Mouse (Mus musculus) C2C12 (cell line): ENCODE results near the gene Sult6b2. TPM values are rescaled to one million over a fixed set of nuclear protein-coding genes. Genes with fewer than 3 reads are reported as not detected.

Source experiments
- H3K27me3 ChIP-seq: one replicate; pipeline ENCODE4 v1.6.1; 2011; ENCODE audit not compliant: control insufficient read depth, insufficient read depth, insufficient read length
- H3K36me3 ChIP-seq: one replicate; pipeline ENCODE4 v1.6.1; 2011; ENCODE audit not compliant: control insufficient read depth, insufficient read depth
- H3K4me3 ChIP-seq: one replicate; pipeline ENCODE4 v1.5.1; 2011; ENCODE audit warnings: mild to moderate bottlenecking, control low read depth; ENCODE audit not compliant: poor library complexity, insufficient read depth, severe bottlenecking
- H3K79me2 ChIP-seq: one replicate; pipeline ENCODE4 v1.6.1; 2011; ENCODE audit not compliant: control insufficient read depth, insufficient read depth
- H3K79me3 ChIP-seq: one replicate; pipeline ENCODE4 v1.6.1; 2011; ENCODE audit warnings: low read depth, control low read depth
- H3ac ChIP-seq: one replicate; pipeline ENCODE3; 2011; ENCODE audit warnings: low read depth; ENCODE audit not compliant: control insufficient read depth, insufficient read length
- CEBPB ChIP-seq: IDR thresholded peaks from one replicate; pipeline ENCODE4 v1.6.1; 2011; ENCODE audit warnings: low read depth, mild to moderate bottlenecking, control low read depth, moderate library complexity
- CTCF ChIP-seq: IDR thresholded peaks from one replicate; pipeline ENCODE4 v1.5.1; 2011; ENCODE audit not compliant: control insufficient read depth, insufficient read depth, insufficient read length
- FOSL1 ChIP-seq: IDR thresholded peaks from one replicate; pipeline ENCODE4 v1.8.0; 2011; ENCODE audit warnings: mild to moderate bottlenecking, low read length; ENCODE audit not compliant: poor library complexity, insufficient read depth, severe bottlenecking
- MAX ChIP-seq: IDR thresholded peaks from one replicate; pipeline ENCODE4 v1.6.1; 2011; ENCODE audit warnings: mild to moderate bottlenecking, control low read depth
- MYOD1 ChIP-seq: IDR thresholded peaks from one replicate; pipeline ENCODE4 v1.6.1; 2011; ENCODE audit warnings: low read depth; ENCODE audit not compliant: control insufficient read depth, insufficient read length
- MYOG ChIP-seq: IDR thresholded peaks from one replicate; pipeline ENCODE4 v1.6.1; 2011; ENCODE audit not compliant: control insufficient read depth, insufficient read length; ENCODE audit errors: extremely low read depth
- USF1 ChIP-seq: IDR thresholded peaks from one replicate; pipeline ENCODE4 v1.6.1; 2011; ENCODE audit warnings: low read depth, mild to moderate bottlenecking, control low read depth, moderate library complexity
- polyA plus RNA-seq: library from polyadenylated mRNA; unstranded; fragments of >200 nt; fragmentation: generic; extraction: Trizol; gene quantifications from one replicate; pipeline ENCODE4 v1.2.1, GENCODE M21; 2012; ENCODE audit warnings: missing spikeins

The Sult6b2 gene
- polyA plus RNA-seq, 1 experiment = not detected

- Histone ChIP-seq H3K79me2 (peaks cover 29% of the 10 kb centered on the region), H3K79me3 (peaks cover 8% of the 10 kb centered on the region), H3K4me3 (peak overlapping the region; percentile 87), H3K36me3 (peaks cover 7% of the 10 kb centered on the region), H3K27me3 (peaks cover 5% of the 10 kb centered on the region), H3ac (no peak overlapping the region)
- no peak for TF ChIP-seq FOSL1
- TF ChIP-seq MYOD1 = no peak
- TF ChIP-seq CEBPB = no peak
Measured at GRCm38 (mm10) chr6:142757334-142757965, 46.9 kb downstream of the Sult6b2 start.

GRCm38 (mm10) chr6:142756507-142757333 lies 47.6 kb downstream of the Sult6b2 start, which contains the start of gene Cmas:
Gene Cmas (plus strand): TSS chr6:142756686.
- peak within 1 kb of the TSS; percentile 87 for H3K4me3 ChIP-seq
- H3K79me2 ChIP-seq = peaks cover 29% of the 10 kb centered on the region
- H3K79me3 ChIP-seq = peaks cover 8% of the 10 kb centered on the region
- peaks cover 5% of the 10 kb centered on the region for H3K27me3 ChIP-seq
- peak within 1 kb of the TSS; percentile 83 for H3ac ChIP-seq
- no peak for TF ChIP-seq CTCF
- no peak for TF ChIP-seq CEBPB
- TF ChIP-seq MYOG = no peak
- no peak for TF ChIP-seq MYOD1
- TF ChIP-seq USF1 = no peak
- no peak for TF ChIP-seq FOSL1
- no peak for TF ChIP-seq MAX
- H3K36me3 ChIP-seq = peaks cover 7% of the 10 kb centered on the region

GRCm38 (mm10) chr6:142752331-142753246 lies 51.7 kb downstream of the Sult6b2 start:
- H3K27me3 ChIP-seq = peaks cover 5% of the 10 kb centered on the region
- TF ChIP-seq FOSL1 (no peak), CEBPB (no peak), MYOG (no peak), MYOD1 (no peak), USF1 (no peak)
- peaks cover 3% of the 10 kb centered on the region for H3K79me3 ChIP-seq
- H3K36me3 ChIP-seq = no peaks in the 10 kb centered on the region
- no peak overlapping the region for H3ac ChIP-seq
- H3K79me2 ChIP-seq = peaks cover 8% of the 10 kb centered on the region
- no peak overlapping the region for H3K4me3 ChIP-seq

GRCm38 (mm10) chr6:142751365-142751764 lies 52.9 kb downstream of the Sult6b2 start:
- no peak for TF ChIP-seq CEBPB
- TF ChIP-seq USF1 = no peak
- no peak for TF ChIP-seq MAX
- no peak for TF ChIP-seq CTCF
- TF ChIP-seq MYOG = no peak
- no peak for TF ChIP-seq FOSL1
- no peak for TF ChIP-seq MYOD1
- H3K79me3 ChIP-seq = no peaks in the 10 kb centered on the region
- no peaks in the 10 kb centered on the region for H3K36me3 ChIP-seq
- H3K27me3 ChIP-seq = peaks cover 5% of the 10 kb centered on the region
- H3K4me3 ChIP-seq = no peak overlapping the region
- H3K79me2 ChIP-seq = no peaks in the 10 kb centered on the region
- no peak overlapping the region for H3ac ChIP-seq

GRCm38 (mm10) chr6:142748057-142748708 lies 56.1 kb downstream of the Sult6b2 start:
- TF ChIP-seq FOSL1 = no peak
- TF ChIP-seq MYOG = no peak
- TF ChIP-seq MYOD1 = no peak
- no peak for TF ChIP-seq CTCF
- no peak for TF ChIP-seq USF1
- TF ChIP-seq MAX = no peak
- no peak for TF ChIP-seq CEBPB
- Histone ChIP-seq H3K79me3 (no peaks in the 10 kb centered on the region), H3K36me3 (no peaks in the 10 kb centered on the region), H3K4me3 (no peak overlapping the region), H3K79me2 (no peaks in the 10 kb centered on the region), H3ac (no peak overlapping the region), H3K27me3 (no peaks in the 10 kb centered on the region)
